Mouse (Mus musculus): ENCODE data around the gene Lyz2. TPM values are rescaled to one million over a fixed set of nuclear protein-coding genes. Genes with fewer than 3 reads are reported as not detected.
A peak's percentile ranks its signal among the peaks of the same experiment; 100 is the strongest.
"Not testable (repeated sequence)": the region's sequence is repeated elsewhere in the genome, so short reads cannot be mapped to it uniquely, and the experiment has no call there.

Lyz2 gene
- total RNA-seq, 2 experiments from 2014 or later: 6.4 to 7.6 TPM

GRCm38 (mm10) chr10:117284578-117285520 lies 2.7 kb upstream of the Lyz2 start:
- DNase-seq (ENCODE audit: low spot score in 2 of 2): no peak

DNA sequence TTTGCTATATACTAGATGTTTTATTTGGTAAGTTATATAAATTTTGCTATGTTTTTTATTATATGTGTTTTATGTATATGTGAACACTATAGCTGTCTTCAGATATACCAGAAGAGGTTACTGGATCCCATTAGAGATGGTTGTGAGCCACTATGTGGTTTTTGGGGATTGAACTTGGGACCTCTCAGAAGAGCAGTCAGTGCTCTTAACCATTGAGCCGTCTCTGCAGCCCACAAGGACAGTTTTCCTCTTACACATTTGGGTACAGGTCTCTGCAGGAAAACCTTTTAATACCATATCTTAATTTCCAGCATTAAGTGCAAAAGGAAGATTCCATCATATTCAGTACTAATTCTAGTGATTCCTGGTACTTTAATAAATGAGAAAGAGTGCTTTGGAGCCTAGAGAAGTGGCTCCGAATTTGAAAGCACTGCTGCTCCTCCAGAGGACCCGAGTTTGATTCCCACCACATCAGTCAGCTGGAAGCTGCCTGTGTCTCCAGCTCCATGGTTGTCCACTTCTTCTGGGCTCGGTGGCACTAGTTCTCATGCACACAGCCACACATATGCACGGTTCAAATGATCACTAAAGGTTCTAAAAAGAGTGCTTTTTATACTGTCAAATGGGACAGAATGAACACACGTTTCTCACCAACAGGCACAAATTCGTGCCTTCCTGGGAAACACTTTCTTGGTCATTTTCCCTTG lies 1.9 kb upstream of the Lyz2 start:
- DNase-seq (ENCODE audit: low spot score in 2 of 2): no peak

- DNase-seq (ENCODE audit: low spot score in 2 of 2): not testable (repeated sequence)
Measured at GRCm38 (mm10) chr10:117283196-117283595, 1.1 kb upstream of the Lyz2 start.

DNA sequence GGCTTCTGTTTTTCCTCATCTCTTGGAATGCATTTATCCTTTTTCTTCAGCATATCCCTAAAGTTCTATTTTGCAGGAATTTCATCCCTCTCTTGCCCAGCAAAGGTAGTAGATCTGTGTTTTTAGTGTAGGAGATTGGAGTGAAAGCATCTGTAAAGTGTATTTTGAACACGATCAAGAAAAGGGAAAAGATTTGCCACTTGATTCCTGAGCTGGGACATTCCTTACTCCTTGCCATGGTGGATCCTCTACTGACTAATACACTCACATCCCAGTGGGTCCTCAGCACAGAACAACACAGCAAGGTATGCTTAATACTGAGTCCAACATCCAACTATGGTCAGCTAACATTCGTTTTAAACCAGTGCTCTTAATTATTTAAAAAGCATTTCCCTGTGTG lies 430 bp upstream of the Lyz2 start:
- DNase-seq (ENCODE audit: low spot score in 2 of 2): no peak

GRCm38 (mm10) chr10:117281381-117281920 lies 670 bp downstream of the Lyz2 start:
- DNase-seq (ENCODE audit: low spot score in 2 of 2): no peak

DNA sequence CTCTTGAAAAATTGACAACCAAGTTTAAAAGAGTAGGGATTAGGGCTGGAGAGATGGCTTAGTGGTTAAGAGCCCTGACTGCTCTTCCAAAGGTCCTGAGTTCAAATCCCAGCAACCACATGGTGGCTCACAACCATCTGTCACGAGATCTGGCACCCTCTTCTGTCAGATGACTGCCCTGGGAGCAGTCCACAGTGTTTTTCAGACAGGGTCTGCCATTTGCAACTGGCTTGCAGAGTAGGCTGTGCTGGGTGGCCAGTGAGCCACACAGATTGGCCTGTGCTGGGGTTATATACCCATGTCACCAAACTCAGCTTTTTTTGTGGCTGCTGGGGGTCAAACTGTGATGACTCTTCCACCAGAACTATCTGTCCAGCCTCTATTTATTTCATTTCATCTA lies 2.1 kb downstream of the Lyz2 start:
- no peak for DNase-seq (ENCODE audit: low spot score in 2 of 2)

- peak in 1 of 2 experiments; percentile 7 for DNase-seq (ENCODE audit: low spot score in 2 of 2)
Measured at GRCm38 (mm10) chr10:117278510-117278909, 3.6 kb downstream of the Lyz2 start.

GRCm38 (mm10) chr10:117277779-117278178 lies 4.3 kb downstream of the Lyz2 start:
- DNase-seq (ENCODE audit: low spot score in 2 of 2): peak; percentile 11 to 17

DNA sequence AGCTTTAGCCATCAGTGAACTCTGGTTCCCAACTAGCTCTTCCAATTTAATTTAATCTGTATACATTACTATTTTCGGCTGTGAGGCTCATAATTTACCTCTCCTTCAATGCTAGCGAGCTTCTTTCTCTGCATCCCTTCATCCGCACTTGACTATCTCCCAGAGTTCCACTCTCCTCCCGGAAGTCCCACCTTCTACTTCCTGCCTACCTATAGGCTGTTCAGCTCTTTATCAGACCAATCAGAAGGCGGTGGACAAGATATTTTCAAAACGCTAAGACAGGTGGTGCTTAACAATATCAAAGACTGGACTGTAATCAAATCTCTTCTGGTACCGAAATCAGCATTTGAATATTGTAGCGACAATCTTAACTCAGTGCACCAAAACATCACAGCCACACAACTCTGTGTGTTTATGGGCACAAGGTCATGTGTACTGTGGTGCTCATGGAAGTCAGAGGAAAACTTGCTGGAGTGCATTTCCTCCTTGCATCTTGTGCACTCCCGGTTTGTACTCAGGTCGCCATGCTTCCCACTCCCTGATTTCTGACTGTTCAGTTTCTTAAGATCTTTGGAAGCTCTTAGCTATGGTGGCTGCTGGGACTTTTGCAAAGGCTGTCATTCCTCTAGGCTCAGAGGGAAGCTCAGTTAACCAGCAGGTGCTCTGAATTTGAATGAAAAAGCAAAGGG lies 6.3 kb downstream of the Lyz2 start:
- DNase-seq (ENCODE audit: low spot score in 2 of 2): no peak

DNA sequence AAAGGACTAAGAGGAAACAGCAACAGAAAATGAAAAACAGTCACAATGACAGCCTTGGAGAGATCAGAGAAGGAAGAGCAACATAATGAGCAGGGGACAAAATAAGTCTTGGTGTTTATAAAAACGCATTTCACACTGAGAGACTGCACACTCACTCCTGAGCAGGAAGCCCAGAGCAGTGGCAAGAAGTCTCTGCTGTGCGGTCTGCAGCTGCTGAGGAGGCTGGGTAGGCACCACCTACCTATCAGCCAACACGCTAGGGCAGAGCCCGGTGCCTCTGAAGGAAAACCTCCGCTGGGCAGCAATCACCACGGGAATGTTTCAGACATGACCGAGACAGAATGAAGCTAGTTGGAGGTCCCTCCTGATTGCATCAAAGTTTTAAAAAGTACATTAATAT lies 7.5 kb downstream of the Lyz2 start:
- DNase-seq (ENCODE audit: low spot score in 2 of 2): not testable (repeated sequence)

- DNase-seq (ENCODE audit: low spot score in 2 of 2): no peak
Measured at GRCm38 (mm10) chr10:117272023-117272422, 10.1 kb downstream of the Lyz2 start.

- DNase-seq (ENCODE audit: low spot score in 2 of 2): no peak
Measured at GRCm38 (mm10) chr10:117259870-117260269, 22.3 kb downstream of the Lyz2 start.

GRCm38 (mm10) chr10:117238603-117239002 lies 43.5 kb downstream of the Lyz2 start, which contains the start of gene 9530003J23Rik:
TSS of gene 9530003J23Rik (minus strand) at chr10:117238703.
- DNase-seq (ENCODE audit: low spot score in 2 of 2): no peak

GRCm38 (mm10) chr10:117235866-117236265 lies 46.3 kb downstream of the Lyz2 start:
- no peak for DNase-seq (ENCODE audit: low spot score in 2 of 2)

DNA sequence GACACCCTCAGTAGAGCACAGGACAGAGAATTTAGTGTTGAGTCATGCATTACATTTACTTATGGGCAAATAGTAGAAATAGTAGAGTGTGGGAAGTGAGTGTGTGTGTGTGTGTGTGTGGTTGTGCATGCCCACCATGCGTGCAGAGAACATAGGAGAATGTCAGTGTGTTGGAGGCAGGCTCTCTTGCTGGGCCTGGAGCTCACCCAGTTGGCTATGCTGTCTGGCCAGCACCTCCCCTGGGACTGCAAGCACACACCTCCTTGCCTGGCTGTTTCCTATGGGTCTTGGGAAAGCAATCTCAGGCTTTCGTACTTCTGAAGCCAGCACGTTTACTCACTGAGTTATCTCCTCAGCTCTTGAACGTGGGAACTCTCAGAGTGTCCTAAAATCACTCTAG lies 47.3 kb downstream of the Lyz2 start:
- DNase-seq (ENCODE audit: low spot score in 2 of 2): no peak

GRCm38 (mm10) chr10:117229826-117230225 lies 52.3 kb downstream of the Lyz2 start:
- no peak for DNase-seq (ENCODE audit: low spot score in 2 of 2)

Other genes with a start within 250 kb of the Lyz2 start
- under 1 TPM in 1 of 2 experiments, not detected in 1; 0.34 TPM for gene Lrrc10, start 237.0 kb downstream of the Lyz2 start, total RNA-seq (2021)
- 100 to 1,000 TPM; 241 to 255 TPM for gene Cct2, start 218.5 kb downstream of the Lyz2 start, total RNA-seq (2021)
- gene Frs2, start 133.8 kb downstream of the Lyz2 start, total RNA-seq (2021): 10 to 100 TPM; 27.4 to 27.8 TPM
- gene Yeats4, start 57.8 kb downstream of the Lyz2 start, total RNA-seq (2021): 10 to 100 TPM; 50.6 to 57.3 TPM
- not detected for gene 9530003J23Rik, start 43.6 kb downstream of the Lyz2 start, total RNA-seq (2021)
- gene Lyz1, start 10.5 kb upstream of the Lyz2 start, total RNA-seq (2021): under 1 TPM in 1 of 2 experiments, not detected in 1; 0.96 TPM
- gene Cpsf6, start 97.7 kb upstream of the Lyz2 start, total RNA-seq (2021): 100 to 1,000 TPM; 116 to 122 TPM